Mouse (Mus musculus) cortical plate, adult 2 months (tissue): ENCODE results near the gene Efcc1.
A peak's percentile ranks its signal among the peaks of the same experiment; 100 is the strongest.

Source experiments
- CTCF ChIP-seq: fragments of 200-500 bp; IDR thresholded peaks from 2 replicates; pipeline ENCODE4 v1.5.1; 2011; ENCODE audit warnings: mild to moderate bottlenecking, control low read depth, low read length; ENCODE audit not compliant: insufficient read depth; ENCODE audit errors: extremely low read depth
- POLR2A ChIP-seq: fragments of 200-500 bp; IDR thresholded peaks from 2 replicates; pipeline ENCODE4 v1.6.1; 2011; ENCODE audit warnings: mild to moderate bottlenecking, low read length, control low read depth; ENCODE audit not compliant: insufficient read depth; ENCODE audit errors: extremely low read depth

DNA sequence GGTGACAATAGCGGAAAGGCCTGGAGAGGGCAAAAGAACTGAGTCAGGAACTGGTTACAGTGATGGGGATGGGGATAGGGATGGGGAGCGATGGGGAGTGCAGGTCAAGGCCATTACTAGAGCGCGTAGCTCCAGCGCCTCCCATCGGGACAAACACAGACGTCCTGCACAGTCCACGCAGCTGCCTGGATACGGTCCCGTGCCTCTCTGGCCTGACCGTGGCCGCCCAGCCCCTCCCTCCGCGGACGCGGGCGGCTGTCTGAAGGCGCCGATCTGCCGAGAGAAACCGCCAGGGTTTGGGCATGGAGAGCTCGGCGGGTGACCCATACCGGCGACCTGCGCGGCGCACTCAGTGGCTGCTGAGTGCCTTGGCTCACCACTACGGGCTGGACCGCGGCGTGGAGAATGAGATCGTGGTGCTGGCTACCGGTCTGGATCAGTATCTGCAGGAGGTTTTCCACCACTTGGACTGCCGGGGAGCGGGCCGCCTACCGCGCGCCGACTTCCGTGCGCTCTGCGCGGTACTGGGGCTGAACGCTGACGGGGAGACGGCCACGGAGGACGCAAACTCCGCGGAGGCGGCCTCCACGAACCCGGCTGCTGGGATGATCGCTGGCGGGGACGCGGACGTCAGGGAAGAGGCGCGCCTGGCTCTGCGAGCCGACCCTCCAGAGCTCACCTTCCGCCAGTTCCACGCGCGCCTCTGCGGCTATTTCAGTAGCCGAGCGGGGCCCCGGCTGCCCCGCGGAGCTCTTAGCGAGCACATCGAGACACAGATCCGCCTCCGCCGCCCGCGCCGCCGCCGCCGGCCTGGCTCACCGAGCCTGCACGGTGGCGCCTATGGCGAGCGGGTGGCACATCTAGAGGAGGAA is at the start of gene Efcc1:
- 0 out of 2 replicates have a peak, but pooled peaks have one; percentile 7 for TF ChIP-seq CTCF
- TF ChIP-seq POLR2A = no peak
